17 mouse cellular contexts compared by ENCODE assay signal in the genomic region with DNA sequence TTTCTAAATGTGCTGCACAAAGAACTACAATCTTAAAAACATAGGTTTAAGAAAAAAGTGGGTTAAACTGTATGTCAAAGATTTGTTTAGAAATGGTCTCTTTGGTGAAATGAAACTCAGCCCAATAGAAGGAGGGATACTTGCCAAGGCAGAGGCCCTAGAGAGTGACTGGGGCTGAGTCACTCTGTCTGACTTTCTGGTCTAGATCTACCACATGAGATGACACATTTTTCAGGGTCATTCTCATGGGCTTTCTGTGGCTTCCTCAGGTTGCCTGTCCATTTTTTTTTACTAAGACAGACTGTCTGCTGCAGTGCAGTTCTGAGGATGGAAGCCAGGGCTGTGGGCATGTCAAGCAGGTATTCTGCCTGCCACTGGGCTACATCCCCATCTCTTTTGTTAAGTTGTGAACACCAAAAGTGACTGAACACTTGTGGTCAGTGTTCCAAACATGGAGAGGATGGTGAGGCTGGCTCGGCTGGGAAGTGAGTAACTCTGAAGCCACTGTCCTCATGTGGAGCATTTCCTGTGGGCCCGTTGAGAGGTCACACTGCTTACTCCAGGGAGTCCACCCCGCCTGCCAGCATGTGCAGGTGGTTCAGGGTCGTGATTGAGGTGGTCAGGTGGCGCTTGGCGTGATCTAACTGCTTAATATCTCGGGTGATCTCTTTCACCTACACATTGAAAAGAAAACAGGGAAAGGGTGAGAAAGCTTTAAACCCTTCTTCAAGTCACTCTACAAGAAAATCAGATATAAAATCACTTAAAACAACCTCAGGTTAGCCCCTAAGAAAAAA. TPM values are rescaled to one million over a fixed set of nuclear protein-coding genes. Genes with fewer than 3 reads are reported as not detected.
DNase-seq lines count a peak whose midpoint lies in the region.
"Had no signal": no experiment of that assay in that cellular context is flagged by ENCODE, and none has a peak within 500 bp of the region (broad histone marks: within the 10 kb centered on the region; RNA-seq: fewer than 3 reads in every experiment).

No protein-coding gene starts in this region.

- DNase-seq in adrenal gland, adult (ENCODE audit: inconsistent age in 2 of 2, low spot score in 1 of 2): peak; percentile 69 to 85
- no peak for DNase-seq in adrenal gland, postnatal 4 days (ENCODE audit: low spot score in 2 of 2)
- DNase-seq in 416B (ENCODE audit: low read depth) (peak; percentile 93), adipocyte (ENCODE audit: low spot score) (peak; percentile 64)
- DNase-seq in left cerebral cortex, adult 11 months (ENCODE audit: low spot score): no peak
- no peak for DNase-seq in gastrocnemius, postnatal 25 days
- DNase-seq in urinary bladder, postnatal 36 days (ENCODE audit: low spot score in 2 of 2): no peak
- DNase-seq: cerebellum, adult 8-10 months; gastrocnemius, postnatal 36 days; kidney, adult 11 months; retina, postnatal 1 day; right cerebral cortex, postnatal 4 days; thymus, postnatal 36 days had no signal

- H3K4me3 ChIP-seq in brown adipose tissue, adult 24 weeks (ENCODE audit: insufficient read depth, low read depth, low read length): no peak overlapping the region
- H3K4me3 ChIP-seq: embryonic facial prominence, embryonic 10.5 days; hindbrain, embryonic 10.5 days; liver, embryonic 15.5 days had no signal

- peak overlapping the region; percentile 51 for H3K27ac ChIP-seq in brown adipose tissue, adult 24 weeks (replicated peaks; ENCODE audit: low read depth, low read length)
- H3K27ac ChIP-seq: embryonic facial prominence, embryonic 10.5 days; hindbrain, embryonic 10.5 days; liver, embryonic 15.5 days had no signal

- H3K4me1 ChIP-seq in brown adipose tissue, adult 24 weeks (ENCODE audit: control insufficient read depth, insufficient read depth, insufficient read length, low read length): peaks cover 18% of the 10 kb centered on the region
- H3K4me1 ChIP-seq: embryonic facial prominence, embryonic 10.5 days; hindbrain, embryonic 10.5 days; liver, embryonic 15.5 days had no signal

RNA-seq across cellular contexts. Expression of a gene that starts 43.6 kb away (rescaled TPM):
- total RNA-seq in adrenal gland, postnatal 4 days (2021): 10 to 100 TPM; 42.2 to 49.3 TPM
- 21.9 and 22.2 TPM in 2 replicates for polyA plus RNA-seq in brown adipose tissue, adult 24 weeks (2012; ENCODE audit: insufficient read depth, insufficient read length, missing spikeins)
- 10 to 100 TPM; 19.9 to 22.6 TPM for total RNA-seq in gastrocnemius, postnatal 25 days (2021)

RNA-seq across cellular contexts. Expression of a gene that starts 43.6 kb away (rescaled TPM):
- total RNA-seq in adrenal gland, postnatal 4 days (2021): 10 to 100 TPM in 1 of 2 experiments, 1 to 10 TPM in 1; 9.8 to 10.5 TPM
- polyA plus RNA-seq in brown adipose tissue, adult 24 weeks (2012; ENCODE audit: insufficient read depth, insufficient read length, missing spikeins): 4.3 and 4.4 TPM in 2 replicates
- 1 to 10 TPM; 1.6 to 2.8 TPM for total RNA-seq in gastrocnemius, postnatal 25 days (2021)

Comparison
In these comparisons a context has a peak if more than half of its experiments do, and no peak if none do; other contexts are left out.
1. DNase-seq: peak in adrenal gland, adult (2 of 2), 416B (single experiment) and adipocyte (single experiment); none in adrenal gland, postnatal 4 days (0 of 2), left cerebral cortex, adult 11 months (single experiment), gastrocnemius, postnatal 25 days (single experiment) and urinary bladder, postnatal 36 days (0 of 2).